Mouse (Mus musculus): ENCODE results near the gene Lcp2. TPM values are rescaled to one million over a fixed set of nuclear protein-coding genes. Genes with fewer than 3 reads are reported as not detected.

Lcp2 gene
- polyA plus RNA-seq, 1 experiment from 2014 or later, result 2.2 TPM

- Histone ChIP-seq H3K27me3 (replicated peaks; ENCODE audit: control insufficient read depth, insufficient read depth, low read length) (no peaks in the 10 kb centered on the region), H3K27ac (ENCODE audit: low read depth, low read length) (no peak overlapping the region), H3K4me1 (ENCODE audit: control insufficient read depth, insufficient read depth, low read length) (no peaks in the 10 kb centered on the region), H3K9me3 (replicated peaks; ENCODE audit: control insufficient read depth, low read length) (no peaks in the 10 kb centered on the region), H3K4me3 (ENCODE audit: low read depth, low read length) (no peak overlapping the region), H3K36me3 (ENCODE audit: control insufficient read depth, insufficient read depth, low read length) (no peaks in the 10 kb centered on the region), H3K4me2 (ENCODE audit: low read length) (no peak overlapping the region), H3K9ac (ENCODE audit: low read length) (no peak overlapping the region)
- no peak for DNase-seq (ENCODE audit: low spot score)
- ATAC-seq, result no peak
- 82% methylated on average over 3 of the region's 3 CpGs for WGBS
These were observed 40.3 kb downstream of the Lcp2 start for GRCm38 (mm10) chr11:34087064-34087463.

- H3K27ac ChIP-seq (ENCODE audit: low read depth, low read length), result no peak within 1 kb of the TSS
- no peaks in the 10 kb centered on the region for H3K9me3 ChIP-seq (replicated peaks; ENCODE audit: control insufficient read depth, low read length)
- ATAC-seq (peak; percentile 61; the same call in 1 of the 2 replicates), DNase-seq (ENCODE audit: low spot score) (no peak)
- no peak within 1 kb of the TSS for H3K4me2 ChIP-seq (ENCODE audit: low read length)
- no peaks in the 10 kb centered on the region for H3K36me3 ChIP-seq (ENCODE audit: control insufficient read depth, insufficient read depth, low read length)
- H3K27me3 ChIP-seq (replicated peaks; ENCODE audit: control insufficient read depth, insufficient read depth, low read length), result no peaks in the 10 kb centered on the region; the same call in 1 of the 2 replicates
- no peak within 1 kb of the TSS for H3K4me3 ChIP-seq (ENCODE audit: low read depth, low read length)
- no peak within 1 kb of the TSS for H3K9ac ChIP-seq (ENCODE audit: low read length)
- WGBS, result 83% methylated on average over 10 of the region's 10 CpGs
- H3K4me1 ChIP-seq (ENCODE audit: control insufficient read depth, insufficient read depth, low read length), result no peaks in the 10 kb centered on the region
These were observed 51.7 kb downstream of the Lcp2 start, which contains the start of gene 4930469K13Rik for GRCm38 (mm10) chr11:34098422-34098821. Gene 4930469K13Rik, minus strand, starts transcription at chr11:34098554.

DNA sequence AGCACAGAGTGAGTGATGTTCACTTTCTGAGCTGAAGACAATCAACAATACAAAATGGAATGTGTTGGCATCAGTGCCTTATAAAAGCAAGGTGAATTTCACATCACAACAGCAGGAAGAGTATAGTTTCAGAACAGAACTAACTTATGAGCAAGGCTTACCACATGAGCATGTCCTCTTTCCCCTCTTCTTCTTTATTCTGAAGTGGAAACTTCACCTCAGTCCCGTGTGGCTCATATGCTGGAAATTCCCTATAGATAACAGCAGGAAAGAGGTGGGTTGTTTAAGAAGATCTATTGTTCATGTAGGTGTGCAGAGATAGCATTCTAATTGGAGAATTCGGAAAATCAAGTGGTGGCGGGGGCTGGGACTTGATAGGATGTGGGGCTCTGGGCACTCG lies 55.1 kb downstream of the Lcp2 start:
- 89% methylated on average over 4 of the region's 4 CpGs for WGBS
- H3K9me3 ChIP-seq (replicated peaks; ENCODE audit: control insufficient read depth, low read length), result no peaks in the 10 kb centered on the region
- no peaks in the 10 kb centered on the region for H3K27me3 ChIP-seq (replicated peaks; ENCODE audit: control insufficient read depth, insufficient read depth, low read length)
- H3K4me2 ChIP-seq (ENCODE audit: low read length), result no peak overlapping the region
- no peak overlapping the region for H3K9ac ChIP-seq (ENCODE audit: low read length)
- no peaks in the 10 kb centered on the region for H3K36me3 ChIP-seq (ENCODE audit: control insufficient read depth, insufficient read depth, low read length)
- H3K27ac ChIP-seq (ENCODE audit: low read depth, low read length), result no peak overlapping the region
- no peak overlapping the region for H3K4me3 ChIP-seq (ENCODE audit: low read depth, low read length)
- no peak for DNase-seq (ENCODE audit: low spot score)
- H3K4me1 ChIP-seq (ENCODE audit: control insufficient read depth, insufficient read depth, low read length), result no peaks in the 10 kb centered on the region
- ATAC-seq, result no peak

- H3K27ac ChIP-seq (ENCODE audit: low read depth, low read length), result no peak overlapping the region
- H3K9me3 ChIP-seq (replicated peaks; ENCODE audit: control insufficient read depth, low read length), result no peaks in the 10 kb centered on the region
- 44% methylated on average over 1 of the region's 1 CpGs for WGBS
- H3K9ac ChIP-seq (ENCODE audit: low read length), result no peak overlapping the region
- ATAC-seq (no peak), DNase-seq (ENCODE audit: low spot score) (no peak)
- no peak overlapping the region for H3K4me2 ChIP-seq (ENCODE audit: low read length)
- H3K4me1 ChIP-seq (ENCODE audit: control insufficient read depth, insufficient read depth, low read length), result no peaks in the 10 kb centered on the region
- H3K4me3 ChIP-seq (ENCODE audit: low read depth, low read length), result no peak overlapping the region
- H3K27me3 ChIP-seq (replicated peaks; ENCODE audit: control insufficient read depth, insufficient read depth, low read length), result no peaks in the 10 kb centered on the region
- H3K36me3 ChIP-seq (ENCODE audit: control insufficient read depth, insufficient read depth, low read length), result no peaks in the 10 kb centered on the region
These were observed 58.2 kb downstream of the Lcp2 start for GRCm38 (mm10) chr11:34104919-34105318.

GRCm38 (mm10) chr11:34109260-34109659 lies 62.5 kb downstream of the Lcp2 start:
- no peak overlapping the region for H3K4me2 ChIP-seq (ENCODE audit: low read length)
- DNase-seq (ENCODE audit: low spot score), result no peak

DNA sequence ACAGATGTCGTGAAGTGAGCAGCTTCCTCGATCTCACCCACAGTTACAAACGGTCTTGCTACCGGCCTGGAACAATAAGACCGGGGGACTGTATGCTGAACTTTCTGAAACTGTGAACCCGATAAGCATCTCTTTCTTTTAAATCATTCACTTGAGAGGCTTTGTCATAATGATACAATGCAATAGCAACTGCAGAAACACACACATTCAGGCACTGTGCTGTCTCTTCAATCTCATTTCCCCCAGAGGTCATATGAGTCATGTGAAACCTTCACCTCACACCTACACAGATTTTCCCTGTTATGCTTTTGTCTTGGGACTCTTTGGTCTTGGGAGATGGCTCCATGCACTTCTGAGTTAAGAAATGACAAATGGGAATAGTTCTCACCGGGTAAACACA lies 65.2 kb downstream of the Lcp2 start:
- no peak overlapping the region for H3K4me2 ChIP-seq (ENCODE audit: low read length)
- H3K27ac ChIP-seq (ENCODE audit: low read depth, low read length), result no peak overlapping the region
- WGBS, result 69% methylated on average over 7 of the region's 7 CpGs
- H3K27me3 ChIP-seq (replicated peaks; ENCODE audit: control insufficient read depth, insufficient read depth, low read length), result no peaks in the 10 kb centered on the region
- no peaks in the 10 kb centered on the region for H3K9me3 ChIP-seq (replicated peaks; ENCODE audit: control insufficient read depth, low read length)
- no peak for DNase-seq (ENCODE audit: low spot score)
- H3K36me3 ChIP-seq (ENCODE audit: control insufficient read depth, insufficient read depth, low read length), result no peaks in the 10 kb centered on the region
- ATAC-seq, result no peak
- peaks cover 6% of the 10 kb centered on the region; the same call in 1 of the 2 replicates for H3K4me1 ChIP-seq (ENCODE audit: control insufficient read depth, insufficient read depth, low read length)
- H3K9ac ChIP-seq (ENCODE audit: low read length), result no peak overlapping the region
- no peak overlapping the region for H3K4me3 ChIP-seq (ENCODE audit: low read depth, low read length)

More at GRCm38 (mm10) chr11:34109260-34109659, 62.5 kb downstream of the Lcp2 start:
- WGBS, result 100% methylated on average over 1 of the region's 1 CpGs
- Histone ChIP-seq H3K27me3 (replicated peaks; ENCODE audit: control insufficient read depth, insufficient read depth, low read length) (no peaks in the 10 kb centered on the region), H3K4me3 (ENCODE audit: low read depth, low read length) (no peak overlapping the region), H3K36me3 (ENCODE audit: control insufficient read depth, insufficient read depth, low read length) (no peaks in the 10 kb centered on the region), H3K9ac (ENCODE audit: low read length) (no peak overlapping the region), H3K4me1 (ENCODE audit: control insufficient read depth, insufficient read depth, low read length) (peaks cover 6% of the 10 kb centered on the region; the same call in 1 of the 2 replicates), H3K27ac (ENCODE audit: low read depth, low read length) (no peak overlapping the region), H3K9me3 (replicated peaks; ENCODE audit: control insufficient read depth, low read length) (no peaks in the 10 kb centered on the region)
- ATAC-seq, result no peak

GRCm38 (mm10) chr11:34112781-34113380 lies 66.2 kb downstream of the Lcp2 start:
- ATAC-seq (peak; percentile 96), DNase-seq (ENCODE audit: low spot score) (peak; percentile 92)
- no peaks in the 10 kb centered on the region for H3K36me3 ChIP-seq (ENCODE audit: control insufficient read depth, insufficient read depth, low read length)
- no peak overlapping the region for H3K4me3 ChIP-seq (ENCODE audit: low read depth, low read length)
- H3K4me2 ChIP-seq (ENCODE audit: low read length), result no peak overlapping the region
- peaks cover 6% of the 10 kb centered on the region; the same call in 1 of the 2 replicates for H3K4me1 ChIP-seq (ENCODE audit: control insufficient read depth, insufficient read depth, low read length)
- WGBS, result 5% methylated on average over 4 of the region's 4 CpGs
- H3K27ac ChIP-seq (ENCODE audit: low read depth, low read length), result no peak overlapping the region
- no peaks in the 10 kb centered on the region for H3K27me3 ChIP-seq (replicated peaks; ENCODE audit: control insufficient read depth, insufficient read depth, low read length)
- no peaks in the 10 kb centered on the region for H3K9me3 ChIP-seq (replicated peaks; ENCODE audit: control insufficient read depth, low read length)
- H3K9ac ChIP-seq (ENCODE audit: low read length), result no peak overlapping the region

GRCm38 (mm10) chr11:34113760-34114159 lies 67.0 kb downstream of the Lcp2 start:
- Histone ChIP-seq H3K27me3 (replicated peaks; ENCODE audit: control insufficient read depth, insufficient read depth, low read length) (no peaks in the 10 kb centered on the region), H3K9ac (ENCODE audit: low read length) (no peak overlapping the region), H3K4me3 (ENCODE audit: low read depth, low read length) (no peak overlapping the region), H3K9me3 (replicated peaks; ENCODE audit: control insufficient read depth, low read length) (no peaks in the 10 kb centered on the region), H3K27ac (ENCODE audit: low read depth, low read length) (no peak overlapping the region), H3K36me3 (ENCODE audit: control insufficient read depth, insufficient read depth, low read length) (no peaks in the 10 kb centered on the region), H3K4me2 (ENCODE audit: low read length) (no peak overlapping the region), H3K4me1 (ENCODE audit: control insufficient read depth, insufficient read depth, low read length) (peaks cover 6% of the 10 kb centered on the region; the same call in 1 of the 2 replicates)
- ATAC-seq, result 0 out of 2 replicates have a peak, but pooled peaks have one; percentile 7
- no peak for DNase-seq (ENCODE audit: low spot score)
- WGBS, result 47% methylated on average over 2 of the region's 2 CpGs

DNA sequence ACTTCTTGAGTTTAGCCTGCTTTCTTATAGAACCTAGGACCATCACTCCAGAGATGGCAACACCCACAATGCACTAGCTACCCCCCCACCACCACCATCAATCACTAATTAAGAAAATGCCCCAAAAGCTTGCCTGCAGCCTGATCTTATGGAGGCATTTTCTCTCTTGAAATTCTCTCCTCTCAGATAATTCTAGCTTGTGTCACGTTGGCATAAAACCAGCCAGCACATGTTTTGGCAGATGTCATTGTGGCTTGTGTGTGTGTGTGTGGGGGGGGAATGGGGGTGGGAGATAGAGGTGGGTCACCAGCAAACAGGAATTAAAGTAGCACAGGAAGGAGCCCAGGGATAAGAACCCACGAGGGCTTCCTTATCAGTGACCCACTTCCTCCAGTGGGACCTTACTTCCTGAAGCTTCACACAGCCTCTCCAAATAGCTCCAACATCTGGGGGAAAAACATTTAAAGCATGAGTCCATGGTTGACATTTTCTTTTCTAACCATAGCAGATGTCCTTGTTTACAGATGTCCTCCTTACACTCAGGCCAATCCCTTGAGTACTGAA lies 69.9 kb downstream of the Lcp2 start:
- H3K27me3 ChIP-seq (replicated peaks; ENCODE audit: control insufficient read depth, insufficient read depth, low read length), result no peaks in the 10 kb centered on the region
- H3K4me1 ChIP-seq (ENCODE audit: control insufficient read depth, insufficient read depth, low read length), result peaks cover 6% of the 10 kb centered on the region; the same call in 1 of the 2 replicates
- no peaks in the 10 kb centered on the region for H3K36me3 ChIP-seq (ENCODE audit: control insufficient read depth, insufficient read depth, low read length)
- 51% methylated on average over 2 of the region's 2 CpGs for WGBS
- H3K4me2 ChIP-seq (ENCODE audit: low read length), result no peak overlapping the region
- no peak for DNase-seq (ENCODE audit: low spot score)
- ATAC-seq, result no peak
- no peaks in the 10 kb centered on the region for H3K9me3 ChIP-seq (replicated peaks; ENCODE audit: control insufficient read depth, low read length)
- H3K9ac ChIP-seq (ENCODE audit: low read length), result no peak overlapping the region
- no peak overlapping the region for H3K4me3 ChIP-seq (ENCODE audit: low read depth, low read length)
- no peak overlapping the region for H3K27ac ChIP-seq (ENCODE audit: low read depth, low read length)
